Mouse (Mus musculus): ENCODE data around the gene Ccdc182. TPM values are rescaled to one million over a fixed set of nuclear protein-coding genes. Genes with fewer than 3 reads are reported as not detected.

Gene Ccdc182
- polyA plus RNA-seq, 1 experiment from 2014 or later = not detected

- Histone ChIP-seq H3K27me3 (ENCODE audit: control insufficient read depth, insufficient read depth, low read length) (no peaks in the 10 kb centered on the region), H3K4me3 (ENCODE audit: low read depth, low read length) (no peak overlapping the region), H3K9ac (replicated peaks; ENCODE audit: low read depth, low read length) (no peak overlapping the region), H3K36me3 (ENCODE audit: control insufficient read depth, insufficient read depth, low read length) (no peaks in the 10 kb centered on the region), H3K4me1 (ENCODE audit: control insufficient read depth, insufficient read depth, low read length) (no peaks in the 10 kb centered on the region), H3K27ac (ENCODE audit: low read length) (no peak overlapping the region), H3K4me2 (replicated peaks; ENCODE audit: low read depth, low read length) (no peak overlapping the region), H3K9me3 (ENCODE audit: control insufficient read depth, low read depth, low read length) (no peaks in the 10 kb centered on the region)
- ATAC-seq (ENCODE audit: insufficient number of reproducible peaks, insufficient read depth, low FRiP score, low read depth) = no peak
- WGBS = 76% methylated on average over 5 of the region's 5 CpGs
These were observed 25.0 kb downstream of the Ccdc182 start for GRCm38 (mm10) chr11:88318850-88319249.

GRCm38 (mm10) chr11:88327016-88327415, 33.2 kb downstream of the Ccdc182 start:
- H3K27ac ChIP-seq (ENCODE audit: low read length) = no peak overlapping the region
- no peak overlapping the region for H3K4me3 ChIP-seq (ENCODE audit: low read depth, low read length)
- 23% methylated on average over 4 of the region's 4 CpGs for WGBS
- H3K4me2 ChIP-seq (replicated peaks; ENCODE audit: low read depth, low read length) = no peak overlapping the region
- H3K27me3 ChIP-seq (ENCODE audit: control insufficient read depth, insufficient read depth, low read length) = no peaks in the 10 kb centered on the region
- ATAC-seq (ENCODE audit: insufficient number of reproducible peaks, insufficient read depth, low FRiP score, low read depth) = no peak
- no peaks in the 10 kb centered on the region for H3K36me3 ChIP-seq (ENCODE audit: control insufficient read depth, insufficient read depth, low read length)
- H3K4me1 ChIP-seq (ENCODE audit: control insufficient read depth, insufficient read depth, low read length) = peaks cover 13% of the 10 kb centered on the region; the same call in 1 of the 2 replicates
- no peak overlapping the region for H3K9ac ChIP-seq (replicated peaks; ENCODE audit: low read depth, low read length)
- no peaks in the 10 kb centered on the region for H3K9me3 ChIP-seq (ENCODE audit: control insufficient read depth, low read depth, low read length)

- H3K27me3 ChIP-seq (ENCODE audit: control insufficient read depth, insufficient read depth, low read length) = no peaks in the 10 kb centered on the region
- H3K27ac ChIP-seq (ENCODE audit: low read length) = no peak overlapping the region
- H3K4me3 ChIP-seq (ENCODE audit: low read depth, low read length) = no peak overlapping the region
- peaks cover 13% of the 10 kb centered on the region; the same call in 1 of the 2 replicates for H3K4me1 ChIP-seq (ENCODE audit: control insufficient read depth, insufficient read depth, low read length)
- H3K4me2 ChIP-seq (replicated peaks; ENCODE audit: low read depth, low read length) = no peak overlapping the region
- no peaks in the 10 kb centered on the region for H3K36me3 ChIP-seq (ENCODE audit: control insufficient read depth, insufficient read depth, low read length)
- no peak overlapping the region for H3K9ac ChIP-seq (replicated peaks; ENCODE audit: low read depth, low read length)
- WGBS = 73% methylated on average over 17 of the region's 17 CpGs
- H3K9me3 ChIP-seq (ENCODE audit: control insufficient read depth, low read depth, low read length) = no peaks in the 10 kb centered on the region
- no peak for ATAC-seq (ENCODE audit: insufficient number of reproducible peaks, insufficient read depth, low FRiP score, low read depth)
These were observed 35.1 kb downstream of the Ccdc182 start for GRCm38 (mm10) chr11:88328813-88329595.

GRCm38 (mm10) chr11:88330799-88331198, 36.9 kb downstream of the Ccdc182 start:
- Histone ChIP-seq H3K4me3 (ENCODE audit: low read depth, low read length) (no peak overlapping the region), H3K36me3 (ENCODE audit: control insufficient read depth, insufficient read depth, low read length) (no peaks in the 10 kb centered on the region), H3K4me1 (ENCODE audit: control insufficient read depth, insufficient read depth, low read length) (peaks cover 20% of the 10 kb centered on the region; the same call in 1 of the 2 replicates), H3K4me2 (replicated peaks; ENCODE audit: low read depth, low read length) (no peak overlapping the region), H3K9me3 (ENCODE audit: control insufficient read depth, low read depth, low read length) (no peaks in the 10 kb centered on the region), H3K27me3 (ENCODE audit: control insufficient read depth, insufficient read depth, low read length) (no peaks in the 10 kb centered on the region), H3K9ac (replicated peaks; ENCODE audit: low read depth, low read length) (no peak overlapping the region), H3K27ac (ENCODE audit: low read length) (no peak overlapping the region)
- 17% methylated on average over 11 of the region's 11 CpGs for WGBS
- ATAC-seq (ENCODE audit: insufficient number of reproducible peaks, insufficient read depth, low FRiP score, low read depth) = peak; percentile 50; the same call in 1 of the 2 replicates

GRCm38 (mm10) chr11:88331722-88332121, 37.9 kb downstream of the Ccdc182 start:
- Histone ChIP-seq H3K27ac (ENCODE audit: low read length) (no peak overlapping the region), H3K9me3 (ENCODE audit: control insufficient read depth, low read depth, low read length) (no peaks in the 10 kb centered on the region), H3K4me1 (ENCODE audit: control insufficient read depth, insufficient read depth, low read length) (peaks cover 20% of the 10 kb centered on the region; the same call in 1 of the 2 replicates), H3K9ac (replicated peaks; ENCODE audit: low read depth, low read length) (no peak overlapping the region), H3K36me3 (ENCODE audit: control insufficient read depth, insufficient read depth, low read length) (no peaks in the 10 kb centered on the region), H3K27me3 (ENCODE audit: control insufficient read depth, insufficient read depth, low read length) (no peaks in the 10 kb centered on the region), H3K4me2 (replicated peaks; ENCODE audit: low read depth, low read length) (no peak overlapping the region), H3K4me3 (ENCODE audit: low read depth, low read length) (no peak overlapping the region)
- no peak for ATAC-seq (ENCODE audit: insufficient number of reproducible peaks, insufficient read depth, low FRiP score, low read depth)
- WGBS = 90% methylated on average over 8 of the region's 8 CpGs

GRCm38 (mm10) chr11:88332309-88332934, 38.6 kb downstream of the Ccdc182 start:
- Histone ChIP-seq H3K4me3 (ENCODE audit: low read depth, low read length) (no peak overlapping the region), H3K9me3 (ENCODE audit: control insufficient read depth, low read depth, low read length) (no peaks in the 10 kb centered on the region), H3K9ac (replicated peaks; ENCODE audit: low read depth, low read length) (no peak overlapping the region), H3K27ac (ENCODE audit: low read length) (no peak overlapping the region), H3K4me1 (ENCODE audit: control insufficient read depth, insufficient read depth, low read length) (peaks cover 20% of the 10 kb centered on the region; the same call in 1 of the 2 replicates), H3K36me3 (ENCODE audit: control insufficient read depth, insufficient read depth, low read length) (no peaks in the 10 kb centered on the region), H3K4me2 (replicated peaks; ENCODE audit: low read depth, low read length) (no peak overlapping the region), H3K27me3 (ENCODE audit: control insufficient read depth, insufficient read depth, low read length) (no peaks in the 10 kb centered on the region)
- WGBS = 76% methylated on average over 8 of the region's 8 CpGs
- no peak for ATAC-seq (ENCODE audit: insufficient number of reproducible peaks, insufficient read depth, low FRiP score, low read depth)

- Histone ChIP-seq H3K4me1 (ENCODE audit: control insufficient read depth, insufficient read depth, low read length) (peaks cover 16% of the 10 kb centered on the region; the same call in 1 of the 2 replicates), H3K4me3 (ENCODE audit: low read depth, low read length) (no peak overlapping the region), H3K27me3 (ENCODE audit: control insufficient read depth, insufficient read depth, low read length) (no peaks in the 10 kb centered on the region), H3K9me3 (ENCODE audit: control insufficient read depth, low read depth, low read length) (no peaks in the 10 kb centered on the region), H3K9ac (replicated peaks; ENCODE audit: low read depth, low read length) (no peak overlapping the region), H3K4me2 (replicated peaks; ENCODE audit: low read depth, low read length) (no peak overlapping the region), H3K36me3 (ENCODE audit: control insufficient read depth, insufficient read depth, low read length) (no peaks in the 10 kb centered on the region), H3K27ac (ENCODE audit: low read length) (no peak overlapping the region)
- peak; percentile 54; the same call in 1 of the 2 replicates for ATAC-seq (ENCODE audit: insufficient number of reproducible peaks, insufficient read depth, low FRiP score, low read depth)
- 45% methylated on average over 5 of the region's 5 CpGs for WGBS
These were observed 41.0 kb downstream of the Ccdc182 start for GRCm38 (mm10) chr11:88334893-88335292.

GRCm38 (mm10) chr11:88337926-88338325, 44.1 kb downstream of the Ccdc182 start:
- Histone ChIP-seq H3K9ac (replicated peaks; ENCODE audit: low read depth, low read length) (no peak overlapping the region), H3K36me3 (ENCODE audit: control insufficient read depth, insufficient read depth, low read length) (no peaks in the 10 kb centered on the region), H3K27me3 (ENCODE audit: control insufficient read depth, insufficient read depth, low read length) (no peaks in the 10 kb centered on the region), H3K4me3 (ENCODE audit: low read depth, low read length) (no peak overlapping the region), H3K27ac (ENCODE audit: low read length) (no peak overlapping the region), H3K4me1 (ENCODE audit: control insufficient read depth, insufficient read depth, low read length) (peaks cover 6% of the 10 kb centered on the region; the same call in 1 of the 2 replicates), H3K9me3 (ENCODE audit: control insufficient read depth, low read depth, low read length) (no peaks in the 10 kb centered on the region), H3K4me2 (replicated peaks; ENCODE audit: low read depth, low read length) (no peak overlapping the region)
- WGBS = 95% methylated on average over 3 of the region's 3 CpGs
- ATAC-seq (ENCODE audit: insufficient number of reproducible peaks, insufficient read depth, low FRiP score, low read depth) = no peak
